Mouse (Mus musculus): Measurements from ENCODE around the gene Pde3a.

DNA sequence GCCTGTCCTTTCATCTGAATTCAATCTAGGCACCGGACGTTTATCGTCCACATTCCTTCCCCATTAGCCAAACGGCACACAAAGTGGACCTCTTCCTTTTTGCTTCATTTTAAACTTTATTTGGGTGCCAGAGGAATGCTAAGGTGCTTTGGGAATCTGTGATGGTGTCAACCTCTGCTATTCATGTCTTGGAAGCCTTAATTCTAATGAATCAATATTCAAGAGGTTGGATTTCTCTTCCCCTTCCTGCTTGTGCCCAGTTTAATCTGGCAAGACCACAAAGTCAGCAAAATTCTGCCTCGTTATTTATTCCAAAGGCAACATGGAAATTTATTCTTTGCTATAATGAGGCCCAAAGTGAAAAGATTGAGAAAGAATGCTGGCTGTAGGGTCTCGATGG is 281.8 kb downstream of the Pde3a start:
- TF ChIP-seq POLR2A (IDR thresholded peaks at IDR 0.05; ENCODE audit: borderline replicate concordance, extremely low read depth, insufficient read depth, insufficient read length, poor library complexity, severe bottlenecking) (no peak), CTCF (IDR thresholded peaks at IDR 0.05; ENCODE audit: borderline replicate concordance, extremely low read depth, insufficient read depth, insufficient read length) (no peak)
